Mouse (Mus musculus) brain, embryonic 14.5 days (tissue): ENCODE data around the gene G2e3. TPM values are rescaled to one million over a fixed set of nuclear protein-coding genes. Genes with fewer than 3 reads are reported as not detected.
A peak's percentile ranks its signal among the peaks of the same experiment; 100 is the strongest.

Experiments
- DNase-seq: peaks from one replicate; pipeline ENCODE4 v3.0.0-alpha.2; 2011; ENCODE audit warnings: low read depth
- CTCF ChIP-seq: fragments of 200-500 bp; IDR thresholded peaks from 2 replicates; pipeline ENCODE4 v1.5.1; 2012; ENCODE audit warnings: inconsistent platforms, mild to moderate bottlenecking, moderate library complexity, borderline replicate concordance; ENCODE audit not compliant: insufficient read depth, insufficient read length; ENCODE audit errors: extremely low read depth
- POLR2A ChIP-seq: fragments of 200-500 bp; IDR thresholded peaks from 2 replicates; pipeline ENCODE4 v1.6.1; 2012; ENCODE audit warnings: mild to moderate bottlenecking, inconsistent platforms, borderline replicate concordance; ENCODE audit not compliant: poor library complexity, insufficient read depth, insufficient read length, severe bottlenecking; ENCODE audit errors: extremely low read depth
- polyA plus RNA-seq: library from polyadenylated mRNA; depleted of rRNA; stranded (reverse); fragments of >200 nt; gene quantifications from 2 replicates; pipeline ENCODE4 v1.2.3, GENCODE M21; 2012; rRNA removed

Gene G2e3
- polyA plus RNA-seq, result 18.5 and 24.8 TPM in 2 replicates

DNA sequence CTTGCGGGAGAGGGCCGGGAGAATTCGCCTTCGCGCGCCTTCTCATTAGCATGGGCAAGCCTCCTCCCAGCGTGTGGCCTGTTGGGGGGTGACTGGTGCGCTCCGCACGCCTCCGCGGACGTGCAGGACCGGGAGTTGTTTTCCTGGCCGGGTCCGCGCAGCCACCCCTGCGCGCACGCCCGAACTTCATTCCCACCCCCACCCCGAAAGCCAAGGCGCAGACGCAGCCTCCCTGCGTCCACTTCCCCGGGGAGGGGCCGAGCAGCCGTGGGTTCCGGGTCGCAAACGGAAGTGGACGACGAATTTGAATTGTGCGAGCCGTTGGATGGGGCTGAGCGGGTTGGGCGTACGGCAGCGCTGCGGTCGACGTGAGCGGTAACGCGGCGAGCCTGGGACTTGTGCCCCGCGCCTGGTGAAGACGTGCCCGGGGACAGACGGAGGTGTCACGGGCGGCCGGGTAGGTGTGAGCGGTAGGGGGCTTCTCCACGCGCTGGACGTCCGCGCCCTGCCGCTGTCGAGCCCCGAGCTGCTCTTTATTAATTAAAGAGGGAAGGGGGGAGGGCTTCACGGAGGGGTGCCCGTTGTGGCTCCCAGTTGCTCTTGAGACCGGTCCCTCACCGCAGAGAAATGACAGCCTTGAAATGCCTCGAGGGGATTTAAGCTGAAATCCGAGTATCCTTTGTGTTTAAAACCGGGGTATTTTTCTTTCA is at the start of gene G2e3:
G2e3 (plus strand) TSS at position 74 of the 710 bp plus-strand sequence.
- TF ChIP-seq CTCF (no peak), POLR2A (peak; percentile 42; the same call in 1 of the 2 replicates)
- peak; percentile 98 for DNase-seq

- no peak for DNase-seq
- TF ChIP-seq CTCF, result peak; percentile 4; the same call in 1 of the 2 replicates
- TF ChIP-seq POLR2A, result no peak
Measured at GRCm38 (mm10) chr12:51323604-51324003, 24.3 kb upstream of the G2e3 start.

DNA sequence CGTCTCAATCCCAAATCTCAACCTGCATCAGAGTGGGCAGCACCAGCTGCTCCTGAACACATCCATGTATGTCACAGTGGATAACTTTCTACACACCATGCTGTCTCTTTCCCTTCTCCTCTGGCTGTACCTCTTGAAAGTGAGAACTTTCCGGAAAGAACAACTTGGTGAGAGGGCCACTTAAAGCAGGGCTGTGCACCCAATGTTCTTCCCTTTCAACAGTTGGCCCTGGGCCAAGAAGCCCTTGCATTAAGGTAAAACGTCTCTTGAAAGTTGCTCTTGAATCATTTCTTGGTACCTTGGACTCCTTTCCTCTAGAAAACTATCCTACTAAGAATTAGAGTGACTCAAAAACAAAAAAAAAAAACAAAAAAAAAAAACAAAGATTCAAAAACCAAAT is 21.0 kb upstream of the G2e3 start:
- TF ChIP-seq POLR2A (no peak), CTCF (no peak)
- no peak for DNase-seq

DNA sequence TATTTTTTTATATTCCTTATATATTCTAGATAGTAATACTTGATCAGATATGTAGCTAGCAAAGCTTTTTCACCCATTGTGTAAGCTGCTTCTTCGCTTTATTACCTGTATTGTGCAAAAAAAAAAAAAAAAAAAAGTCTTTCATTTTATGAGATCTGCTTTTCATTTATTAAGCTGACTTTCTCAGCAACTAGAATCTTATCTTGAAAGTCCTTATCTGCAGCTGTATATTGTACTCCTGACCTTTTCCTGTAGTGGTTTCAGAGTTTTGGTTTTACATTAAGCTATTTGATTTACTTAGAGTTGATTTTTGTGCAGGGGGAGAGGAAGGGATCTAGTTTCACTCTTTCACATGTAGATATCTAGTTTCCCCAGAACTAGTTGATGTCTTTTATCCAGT is 10.8 kb upstream of the G2e3 start:
- DNase-seq, result no peak
- TF ChIP-seq CTCF (no peak), POLR2A (no peak)

DNA sequence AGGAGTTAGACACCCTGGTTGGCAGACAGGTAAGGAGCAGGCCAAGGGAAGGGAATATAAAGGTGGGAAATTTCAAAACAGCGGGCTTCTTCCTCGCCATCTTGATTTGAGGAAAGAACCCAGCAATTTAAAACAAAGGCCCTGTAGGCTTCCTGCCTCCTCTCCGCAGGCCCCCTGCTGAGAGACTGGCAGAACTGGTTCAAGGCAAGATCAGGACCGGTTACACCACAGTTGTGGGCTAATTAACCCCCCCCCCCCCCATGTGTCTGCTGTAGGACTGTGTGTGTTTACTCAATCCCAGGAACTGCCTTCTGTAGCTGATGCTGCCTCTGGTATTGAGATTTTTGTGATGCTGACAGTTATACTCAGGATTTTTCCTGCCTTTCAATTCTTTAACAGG is 1.7 kb upstream of the G2e3 start:
- TF ChIP-seq POLR2A (no peak), CTCF (no peak)
- peak; percentile 27 for DNase-seq

GRCm38 (mm10) chr12:51348698-51348998 is 787 bp downstream of the G2e3 start:
- DNase-seq, result no peak
- TF ChIP-seq CTCF (no peak), POLR2A (no peak)

DNA sequence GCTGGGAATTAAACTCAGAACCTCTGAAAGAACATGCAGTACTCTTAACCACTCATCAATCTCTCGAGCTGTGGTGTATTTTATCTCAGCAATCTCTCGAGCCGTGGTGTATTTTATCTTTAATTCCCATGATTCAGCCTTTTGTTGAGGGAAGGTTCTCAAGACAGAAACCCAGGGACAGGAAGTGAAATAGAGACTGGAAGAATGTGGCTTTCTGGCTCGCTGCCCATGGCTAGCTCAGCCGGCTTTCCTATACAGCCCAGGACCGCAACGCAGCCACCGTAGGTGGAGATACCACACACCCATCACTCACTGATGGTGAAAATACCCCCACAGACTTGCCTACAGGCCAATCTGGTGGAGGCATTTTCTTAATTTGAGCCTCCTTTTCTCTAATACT is 7.4 kb downstream of the G2e3 start:
- no peak for DNase-seq
- TF ChIP-seq POLR2A, result no peak
- TF ChIP-seq CTCF, result no peak

- DNase-seq, result no peak
- TF ChIP-seq POLR2A (no peak), CTCF (no peak)
Measured at GRCm38 (mm10) chr12:51361294-51361693, 13.4 kb downstream of the G2e3 start.

- DNase-seq, result no peak
- TF ChIP-seq POLR2A (no peak), CTCF (no peak)
Measured at GRCm38 (mm10) chr12:51362898-51363297, 15.0 kb downstream of the G2e3 start.

GRCm38 (mm10) chr12:51368504-51368903 is 20.6 kb downstream of the G2e3 start:
- TF ChIP-seq CTCF, result no peak
- TF ChIP-seq POLR2A, result no peak
- no peak for DNase-seq

DNA sequence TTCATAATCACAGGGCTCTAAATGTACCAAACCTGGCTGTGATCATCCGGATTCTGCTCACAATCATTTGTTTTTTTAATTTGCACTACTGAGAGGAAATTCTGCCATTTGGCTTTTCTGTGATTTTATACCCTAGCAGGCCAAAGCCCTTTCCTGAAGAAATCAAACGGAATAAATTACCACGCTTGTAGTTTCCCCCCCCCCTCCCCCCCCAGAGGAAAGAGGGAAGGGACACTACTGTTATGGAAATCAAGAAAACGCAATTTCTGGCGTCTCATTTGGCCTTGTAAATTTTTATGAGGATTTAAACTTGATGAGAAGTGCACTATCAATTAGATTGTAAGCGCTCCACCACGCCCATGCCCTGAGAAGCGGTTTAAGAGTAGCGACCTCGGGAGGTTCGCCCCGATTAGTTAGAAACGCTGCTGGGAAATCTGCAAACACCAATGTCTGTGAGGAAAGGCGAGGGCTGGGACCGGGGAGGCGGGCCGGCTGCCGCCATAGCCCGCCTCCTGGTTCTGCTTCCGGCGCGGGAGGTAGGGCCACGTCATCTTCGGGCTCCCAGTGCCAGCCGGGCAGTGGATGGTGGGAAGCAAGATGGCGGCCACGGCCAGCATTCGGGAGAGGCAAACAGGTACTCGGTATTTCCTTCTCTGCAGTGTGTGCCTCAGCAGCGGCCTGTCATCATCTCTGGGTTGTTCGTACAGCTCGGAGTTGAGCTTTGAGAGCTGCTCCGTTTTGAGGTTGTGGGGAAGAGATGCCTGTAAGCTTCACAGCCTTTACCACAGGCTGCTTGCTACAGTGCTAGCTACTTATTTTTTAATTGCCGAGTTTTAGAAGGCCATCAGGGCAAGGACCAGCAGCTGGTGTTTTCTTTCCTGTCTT is 29.4 kb downstream of the G2e3 start, which contains the start of gene Scfd1:
Scfd1 (plus strand) TSS at position 508 of the 885 bp plus-strand sequence.
- TF ChIP-seq CTCF, result no peak
- TF ChIP-seq POLR2A, result peak; percentile 70; the same call in 1 of the 2 replicates
- peak; percentile 99 for DNase-seq
